ENCODE assay signal across 13 mouse cellular contexts in the genomic region with DNA sequence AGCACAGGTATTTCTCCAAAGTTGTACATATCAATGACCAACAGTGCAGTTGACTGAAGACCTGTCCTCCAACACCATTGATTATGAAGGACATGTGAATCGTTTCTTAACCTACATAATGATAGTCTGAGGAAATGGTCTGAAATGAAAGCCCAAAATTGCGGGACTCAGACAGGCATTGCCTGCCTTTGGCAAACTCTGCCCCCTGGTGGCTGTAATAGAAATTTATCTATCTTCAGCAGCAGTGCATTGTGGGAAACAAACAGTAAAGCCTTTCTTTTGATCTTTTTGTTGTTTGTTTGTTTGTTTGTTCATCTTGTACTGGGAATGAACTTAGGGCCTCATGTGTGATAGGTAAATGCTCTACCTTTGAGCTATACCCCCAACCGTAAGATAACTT. TPM values are rescaled to one million over a fixed set of nuclear protein-coding genes. Genes with fewer than 3 reads are reported as not detected.
A peak's percentile ranks its signal among the peaks of the same experiment; 100 is the strongest.
DNase-seq lines count a peak whose midpoint lies in the region; TF ChIP-seq lines count a peak whose summit lies in the region.
"Had no signal": no experiment of that assay in that cellular context is flagged by ENCODE, and none has a peak within 500 bp of the region (broad histone marks: within the 10 kb centered on the region; RNA-seq: fewer than 3 reads in every experiment).

No protein-coding gene starts in this region.

- TF ChIP-seq CTCF in layer of hippocampus, adult 2 months (conservative IDR thresholded peaks at IDR 0.05) = peak; percentile 73

- H3K27ac ChIP-seq in layer of hippocampus, adult 2 months = no peak overlapping the region
- H3K27ac ChIP-seq: intestine, embryonic 15.5 days; midbrain, embryonic 10.5 days had no signal

- H3K4me3 ChIP-seq in layer of hippocampus, adult 2 months = no peak overlapping the region
- H3K4me3 ChIP-seq: intestine, embryonic 15.5 days; midbrain, embryonic 10.5 days had no signal

- peak; percentile 12 for DNase-seq in adrenal gland, postnatal 14 days
- DNase-seq in adrenal gland, adult 8-10 months = no peak
- DNase-seq in layer of hippocampus, adult 2 months (ENCODE audit: low spot score in 2 of 2) = peak in 1 of 2 experiments; percentile 20
- no peak for DNase-seq in layer of hippocampus, adult 11-12 months (ENCODE audit: low spot score)
- DNase-seq in 3T3-L1 (ENCODE audit: low read depth, low spot score) (peak; percentile 33), WW6 (ENCODE audit: low read depth, low spot score) (peak; percentile 5), MN1 (ENCODE audit: low spot score) (no peak)
- no peak for DNase-seq in cerebellum, adult 9-10 months
- DNase-seq: adrenal gland, postnatal 36 days; liver; right cerebral cortex, postnatal 14 days had no signal

RNA-seq across cellular contexts. Expression of a gene that starts 32.2 kb away (rescaled TPM):
- 2.7 and 2.9 TPM in 2 replicates for total RNA-seq in adrenal gland, postnatal 14 days (2021)
- 1 to 10 TPM; 2.9 to 5.0 (median 4.3) TPM for total RNA-seq in adrenal gland, adult 8-10 months (2022)
- total RNA-seq in layer of hippocampus, adult 2 months (2021) = 1 to 10 TPM; 5.1 to 7.3 TPM

Comparison
In these comparisons a context has a peak if more than half of its experiments do, and no peak if none do; other contexts are left out.
1. DNase-seq: peak in adrenal gland, postnatal 14 days (single experiment), 3T3-L1 (single experiment) and WW6 (single experiment); none in adrenal gland, adult 8-10 months (single experiment), layer of hippocampus, adult 11-12 months (single experiment), MN1 (single experiment) and cerebellum, adult 9-10 months (single experiment).